Mouse (Mus musculus) R1 (cell line): ENCODE measurements around the gene Cntn2.
A peak's percentile ranks its signal among the peaks of the same experiment; 100 is the strongest.

Source experiments
- DNase-seq: peaks from one replicate; pipeline ENCODE4 v3.0.0-alpha.2; 2018; ENCODE audit warnings: low read depth, low spot score

Gene Cntn2

DNA sequence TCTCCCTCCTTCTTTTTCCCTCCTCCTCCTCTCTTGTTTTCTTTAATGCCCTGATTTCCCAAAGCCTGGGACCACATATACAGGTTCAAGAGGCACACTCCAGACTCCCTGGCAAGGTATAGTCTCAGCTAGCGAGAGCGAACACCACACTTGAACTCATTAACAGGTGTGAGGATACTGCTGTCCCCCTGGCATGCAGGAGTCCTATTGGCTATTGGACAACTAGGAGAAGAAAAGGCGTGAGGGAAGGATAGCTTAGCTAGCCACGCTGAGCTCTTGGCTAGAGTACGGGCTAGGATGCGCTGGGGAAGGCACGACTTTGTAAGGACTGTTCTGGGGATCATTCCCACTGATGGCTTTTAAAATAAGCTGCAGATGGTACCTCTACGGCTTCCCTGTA lies 30.9 kb downstream of the Cntn2 start:
- no peak for DNase-seq

DNA sequence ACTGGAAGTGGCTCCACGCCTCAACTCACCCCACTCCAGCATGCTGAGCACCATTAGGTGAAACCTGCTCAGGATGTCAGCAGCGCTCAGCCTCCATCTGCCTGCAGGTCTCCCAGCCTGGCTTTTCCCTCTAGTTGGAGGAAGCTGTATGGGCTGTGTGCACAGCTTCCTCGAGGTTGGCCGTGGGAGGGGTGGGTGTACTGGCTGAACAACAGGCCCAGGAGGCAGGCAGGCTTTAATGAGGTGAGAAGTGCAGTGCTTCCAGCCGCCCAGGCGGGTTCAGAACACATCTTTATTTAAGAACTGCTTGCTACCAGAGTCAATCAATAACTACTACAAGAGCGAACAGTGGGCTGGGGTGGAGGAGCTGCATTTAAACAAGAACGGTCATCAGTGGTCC lies 31.5 kb downstream of the Cntn2 start:
- no peak for DNase-seq

- no peak for DNase-seq
Observed at GRCm38 (mm10) chr1:132509771-132510170, 33.3 kb downstream of the Cntn2 start.

DNA sequence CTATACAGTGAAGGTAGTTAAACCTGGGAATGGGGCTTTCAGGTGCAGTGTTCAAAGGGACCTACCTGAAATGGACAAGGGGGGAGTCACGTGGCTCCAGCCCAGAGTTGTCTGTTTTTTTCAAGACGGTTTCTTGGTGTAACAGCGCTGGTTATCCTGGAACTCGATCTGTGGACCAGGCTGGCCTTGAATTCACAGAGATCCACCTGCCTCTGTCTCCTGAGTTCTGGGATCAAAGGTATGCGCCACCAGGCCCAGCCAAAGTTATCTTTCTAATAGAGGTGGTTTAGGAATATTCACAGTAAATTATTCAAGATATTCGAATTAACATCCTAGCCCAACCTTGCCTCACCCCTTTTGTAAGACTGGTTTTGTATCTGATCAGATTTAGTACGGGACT lies 36.4 kb downstream of the Cntn2 start:
- no peak for DNase-seq

DNA sequence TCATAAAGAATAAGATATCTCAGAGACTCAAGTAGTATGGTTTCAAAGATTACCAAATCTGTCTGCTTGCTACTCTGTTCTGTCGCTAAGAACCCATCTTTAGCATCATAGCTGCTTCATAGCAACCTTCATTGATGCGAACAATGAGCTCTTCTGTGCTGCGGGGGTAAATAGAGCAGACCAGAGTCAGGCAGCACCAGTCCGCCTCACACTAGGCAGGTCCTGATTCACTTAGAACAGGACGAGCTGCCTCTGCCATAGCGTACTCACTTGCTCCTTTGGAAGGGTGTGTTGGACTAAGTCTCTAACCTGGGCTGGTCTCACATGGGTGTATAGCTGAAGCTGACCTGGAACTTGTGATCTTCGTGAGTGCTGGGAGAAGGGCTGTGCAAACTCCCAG lies 37.0 kb downstream of the Cntn2 start, which contains the start of gene Tmem81:
Tmem81 (plus strand) TSS at position 173 of the 400 bp plus-strand sequence.
- no peak for DNase-seq

DNA sequence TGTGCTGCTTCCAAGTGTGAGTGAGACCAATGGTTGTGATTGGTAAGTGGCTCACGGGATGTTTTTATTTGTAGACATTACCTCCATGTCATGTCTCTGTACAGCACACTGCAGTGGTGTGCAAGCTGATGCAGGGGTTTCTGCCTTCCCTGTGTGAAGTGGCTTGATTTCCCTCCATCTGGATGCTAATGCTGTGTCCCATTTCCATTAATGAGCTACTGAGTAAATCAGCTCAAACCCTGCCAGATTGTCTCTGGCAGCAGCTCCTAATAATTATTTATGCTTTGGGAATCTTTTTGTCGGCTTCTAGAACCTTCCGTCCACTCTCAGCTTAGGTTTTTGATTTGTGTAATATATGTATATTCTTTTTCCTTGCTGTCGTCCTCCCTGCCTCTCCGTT lies 37.9 kb downstream of the Cntn2 start:
- no peak for DNase-seq

GRCm38 (mm10) chr1:132500535-132500934 lies 42.5 kb downstream of the Cntn2 start:
- no peak for DNase-seq

GRCm38 (mm10) chr1:132483759-132484158 lies 59.3 kb downstream of the Cntn2 start:
- DNase-seq, result no peak

GRCm38 (mm10) chr1:132483234-132483633 lies 59.8 kb downstream of the Cntn2 start:
- DNase-seq, result no peak

DNA sequence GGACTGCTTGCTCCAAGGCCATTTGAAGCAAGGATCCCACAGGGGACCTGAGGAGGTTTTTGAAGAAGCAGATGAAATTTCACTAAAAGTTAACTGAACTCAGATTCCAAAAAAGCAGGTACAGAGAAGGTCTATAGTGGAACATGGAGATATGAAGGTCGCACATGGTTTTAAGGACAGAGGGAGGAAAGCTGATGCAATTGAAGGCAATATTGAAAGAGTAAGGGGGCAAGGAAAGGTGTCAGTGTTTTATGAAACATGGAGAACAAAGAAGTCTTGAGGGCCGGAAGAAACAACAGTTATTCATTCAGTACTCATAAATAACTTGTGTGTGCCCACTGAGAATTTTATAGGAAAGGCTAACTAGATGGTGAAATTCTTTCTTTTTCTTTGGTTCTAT lies 61.4 kb downstream of the Cntn2 start:
- DNase-seq, result no peak

GRCm38 (mm10) chr1:132479438-132479837 lies 63.6 kb downstream of the Cntn2 start:
- no peak for DNase-seq

GRCm38 (mm10) chr1:132476928-132477691 lies 65.9 kb downstream of the Cntn2 start, which contains the start of gene Rbbp5:
TSS of gene Rbbp5 (plus strand) at chr1:132477365.
- peak; percentile 94 for DNase-seq

GRCm38 (mm10) chr1:132476575-132476927 lies 66.5 kb downstream of the Cntn2 start:
- no peak for DNase-seq

DNA sequence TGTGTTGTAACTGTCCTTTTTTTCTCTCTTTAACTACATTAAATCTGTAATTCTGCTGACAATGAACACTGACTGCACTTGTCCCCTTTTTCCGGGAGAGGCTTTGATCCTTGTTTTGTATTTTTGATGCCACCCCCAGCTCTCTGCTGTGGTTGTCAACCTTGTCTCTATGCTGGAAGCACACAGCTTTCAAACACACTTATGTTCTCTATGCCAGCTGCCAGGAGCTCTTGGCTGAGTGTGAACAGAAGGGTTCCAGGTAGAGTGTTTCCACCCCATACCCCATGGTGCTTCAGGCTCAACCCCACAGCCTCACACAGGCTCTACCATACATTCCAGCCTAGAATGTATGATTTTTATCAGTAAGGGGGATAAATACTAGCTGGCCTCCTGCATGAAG lies 68.6 kb downstream of the Cntn2 start:
- no peak for DNase-seq

- DNase-seq, result peak; percentile 87
Observed at GRCm38 (mm10) chr1:132472537-132472936, 70.5 kb downstream of the Cntn2 start.

GRCm38 (mm10) chr1:132471499-132471898 lies 71.6 kb downstream of the Cntn2 start:
- DNase-seq, result peak; percentile 59

DNA sequence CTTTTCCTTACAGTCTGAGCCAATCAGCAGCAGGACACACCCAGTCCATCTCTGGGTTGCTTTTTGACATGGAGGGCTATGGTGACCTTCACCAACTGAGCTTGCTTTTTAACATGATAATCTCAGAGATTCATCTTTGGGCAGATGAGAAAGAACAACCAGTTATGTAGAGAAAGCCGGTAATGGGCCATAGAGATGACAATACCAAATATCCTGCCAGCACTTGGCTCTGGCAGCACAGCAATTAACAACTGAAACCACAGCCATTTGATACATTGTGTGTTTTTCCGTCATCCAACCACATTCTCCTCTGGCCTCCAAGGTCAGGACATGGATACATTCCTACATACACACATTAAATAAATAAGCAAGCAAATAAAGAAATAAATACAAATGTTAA lies 72.0 kb downstream of the Cntn2 start:
- DNase-seq, result peak; percentile 97

- DNase-seq, result peak; percentile 72
Observed at GRCm38 (mm10) chr1:132470031-132470430, 73.0 kb downstream of the Cntn2 start.

DNA sequence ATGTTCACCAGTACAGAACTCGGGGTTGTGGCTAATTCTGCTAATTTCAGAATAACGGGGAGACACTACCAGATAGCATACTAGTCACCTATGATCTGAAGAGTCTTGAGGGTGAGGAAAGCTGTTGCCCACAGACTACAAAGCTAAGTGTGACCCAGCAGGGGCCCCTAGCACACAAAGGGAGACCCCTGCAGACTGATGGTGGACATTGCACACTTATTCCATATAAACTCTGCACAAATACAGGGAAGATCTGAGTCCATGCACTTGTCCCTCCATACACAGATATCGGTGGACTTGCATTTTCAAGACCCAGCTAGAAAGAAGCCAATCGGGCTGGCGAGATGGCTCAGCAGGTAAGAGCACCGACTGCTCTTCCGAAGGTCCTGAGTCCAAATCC lies 73.5 kb downstream of the Cntn2 start:
- peak; percentile 56 for DNase-seq

DNA sequence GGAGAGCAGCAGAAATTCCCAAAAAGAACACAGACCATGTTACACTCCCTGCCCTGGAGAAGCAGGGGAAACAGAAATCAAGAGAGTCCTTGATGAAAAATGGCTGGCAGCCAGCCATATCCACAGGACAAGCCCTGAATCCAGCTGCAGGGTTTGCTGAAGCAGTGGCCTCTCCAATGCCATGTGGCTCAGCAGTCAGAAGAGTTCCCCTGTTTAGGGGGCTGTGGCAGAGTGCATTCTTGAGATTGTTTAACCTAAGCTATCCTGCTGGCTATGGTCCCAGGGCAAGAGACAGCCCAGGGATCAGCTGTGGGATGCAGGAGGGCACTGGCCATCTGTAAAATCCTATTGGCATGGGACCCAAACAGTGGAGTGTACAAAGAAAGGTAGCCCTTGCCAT lies 74.1 kb downstream of the Cntn2 start:
- DNase-seq, result peak; percentile 50

GRCm38 (mm10) chr1:132464651-132465050 lies 78.4 kb downstream of the Cntn2 start:
- DNase-seq, result no peak
